Comparison of ENCODE assay signal across 9 mouse cellular contexts in the genomic region with DNA sequence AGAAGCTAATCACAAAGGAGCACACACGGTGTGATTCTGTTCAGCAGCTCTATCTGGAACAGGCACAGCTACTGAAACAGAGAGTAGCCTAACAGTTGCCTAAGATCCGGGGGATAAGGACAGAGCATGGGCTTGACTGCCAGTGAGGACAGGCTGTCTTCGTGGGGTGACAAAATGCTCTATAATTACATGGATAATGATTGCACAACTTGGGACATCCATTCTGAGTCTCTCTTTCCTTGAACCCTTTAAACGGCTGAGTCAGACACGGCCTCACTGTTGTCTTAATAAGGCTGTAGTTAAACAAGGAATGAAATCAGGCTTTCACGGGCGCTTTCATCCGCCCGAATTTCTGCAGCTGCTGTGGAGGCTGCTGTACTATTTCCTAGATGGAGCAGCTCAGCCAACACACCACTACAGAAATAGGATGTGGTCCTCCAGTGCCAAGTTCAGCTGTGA. TPM values are rescaled to one million over a fixed set of nuclear protein-coding genes. Genes with fewer than 3 reads are reported as not detected.
DNase-seq lines count a peak whose midpoint lies in the region; ATAC-seq and TF ChIP-seq lines count a peak whose summit lies in the region.
"Had no signal": no experiment of that assay in that cellular context is flagged by ENCODE, and none has a peak within 500 bp of the region (broad histone marks: within the 10 kb centered on the region; RNA-seq: fewer than 3 reads in every experiment).

No protein-coding gene starts in this region.

- H3K4me1 ChIP-seq in forebrain, postnatal 0 days (ENCODE audit: insufficient read depth) = no peaks in the 10 kb centered on the region
- no peaks in the 10 kb centered on the region for H3K4me1 ChIP-seq in forebrain, embryonic 14.5 days (ENCODE audit: control insufficient read depth, insufficient read depth, low read length)
- H3K4me1 ChIP-seq in limb, embryonic 15.5 days = no peaks in the 10 kb centered on the region

- H3K36me3 ChIP-seq in forebrain, postnatal 0 days (ENCODE audit: insufficient read depth) = no peaks in the 10 kb centered on the region
- no peaks in the 10 kb centered on the region for H3K36me3 ChIP-seq in forebrain, embryonic 14.5 days (ENCODE audit: control insufficient read depth, insufficient read depth, low read length)
- no peaks in the 10 kb centered on the region for H3K36me3 ChIP-seq in limb, embryonic 15.5 days

- no peak overlapping the region for H3K4me3 ChIP-seq in forebrain, postnatal 0 days (ENCODE audit: low read depth, low read length)
- no peak overlapping the region for H3K4me3 ChIP-seq in forebrain, embryonic 14.5 days (ENCODE audit: low read depth, low read length)
- H3K4me3 ChIP-seq in limb, embryonic 15.5 days = no peak overlapping the region

- peak; percentile 40 for ATAC-seq in forebrain, postnatal 0 days
- no peak for ATAC-seq in forebrain, embryonic 14.5 days
- ATAC-seq in limb, embryonic 15.5 days (ENCODE audit: insufficient number of reproducible peaks, low FRiP score, low TSS enrichment, low read depth) = peak; percentile 48; the same call in 1 of the 2 replicates
- ATAC-seq in erythroid progenitor cell, adult 5-6 weeks (replicated peaks; ENCODE audit: low FRiP score, poor library complexity, severe bottlenecking) = no peak

- no peaks in the 10 kb centered on the region for H3K27me3 ChIP-seq in forebrain, postnatal 0 days (ENCODE audit: insufficient read depth, low read length)
- no peaks in the 10 kb centered on the region for H3K27me3 ChIP-seq in forebrain, embryonic 14.5 days (replicated peaks; ENCODE audit: control insufficient read depth, insufficient read depth, low read length)
- no peaks in the 10 kb centered on the region for H3K27me3 ChIP-seq in limb, embryonic 15.5 days

- H3K9me3 ChIP-seq in forebrain, postnatal 0 days (ENCODE audit: low read length) = no peaks in the 10 kb centered on the region
- no peaks in the 10 kb centered on the region for H3K9me3 ChIP-seq in forebrain, embryonic 14.5 days (replicated peaks; ENCODE audit: control insufficient read depth, low read length)
- no peaks in the 10 kb centered on the region for H3K9me3 ChIP-seq in limb, embryonic 15.5 days

- WGBS in forebrain, postnatal 0 days = 56% methylated on average over 9 of the region's 9 CpGs
- 72% methylated on average over 9 of the region's 9 CpGs for WGBS in forebrain, embryonic 14.5 days
- WGBS in limb, embryonic 15.5 days = 64% methylated on average over 9 of the region's 9 CpGs

- H3K27ac ChIP-seq in forebrain, postnatal 0 days (ENCODE audit: low read depth, low read length) = no peak overlapping the region
- no peak overlapping the region for H3K27ac ChIP-seq in forebrain, embryonic 14.5 days (ENCODE audit: low read depth, low read length)
- no peak overlapping the region for H3K27ac ChIP-seq in limb, embryonic 15.5 days
- H3K27ac ChIP-seq: liver, embryonic 14.5 days had no signal

- DNase-seq in forebrain, postnatal 0 days = no peak
- no peak for DNase-seq in forebrain, embryonic 14.5 days (ENCODE audit: low spot score)
- peak; percentile 61 for DNase-seq in right cerebral cortex, adult 18-20 months
- no peak for DNase-seq in right cerebral cortex, postnatal 4 days
- DNase-seq in urinary bladder, postnatal 10 days (ENCODE audit: low spot score) = no peak
- DNase-seq in cerebellum, postnatal 36 days = no peak

- no peak overlapping the region for H3K4me2 ChIP-seq in forebrain, postnatal 0 days (ENCODE audit: low read depth)
- no peak overlapping the region for H3K4me2 ChIP-seq in forebrain, embryonic 14.5 days (ENCODE audit: low read length)
- H3K4me2 ChIP-seq in limb, embryonic 15.5 days = no peak overlapping the region

- H3K9ac ChIP-seq in forebrain, postnatal 0 days = no peak overlapping the region
- no peak overlapping the region for H3K9ac ChIP-seq in forebrain, embryonic 14.5 days (ENCODE audit: low read length)
- no peak overlapping the region for H3K9ac ChIP-seq in limb, embryonic 15.5 days
- H3K9ac ChIP-seq: liver, embryonic 14.5 days had no signal

- no peak for TF ChIP-seq CTCF in forebrain, postnatal 0 days (IDR thresholded peaks at IDR 0.05; ENCODE audit: low read depth)

RNA-seq across cellular contexts. Expression of gene Egln3, which starts 48.3 kb away (rescaled TPM):
- 8.6 and 11.8 TPM in 2 replicates for total RNA-seq in forebrain, postnatal 0 days (2014; rRNA removed)
- 5.2 and 5.6 TPM in 2 replicates for polyA plus RNA-seq in forebrain, postnatal 0 days (2015; fragmentation: Nextera tagmentation; extraction: Ambion mirVana)
- 5.9 and 6.3 TPM in 2 replicates for polyA plus RNA-seq in forebrain, embryonic 14.5 days (2014; fragmentation: Nextera tagmentation; extraction: Ambion mirVana)
- 17.7 and 19.4 TPM in 2 replicates for polyA plus RNA-seq in limb, embryonic 15.5 days (2015; fragmentation: Nextera tagmentation; extraction: Ambion mirVana)
- total RNA-seq in erythroid progenitor cell, adult 5-6 weeks (2015; ENCODE audit: low replicate concordance) = 3.8 and 5.4 TPM in 2 replicates
- 0.68 and 0.90 TPM in 2 replicates for total RNA-seq in erythroid progenitor cell, adult 5-6 weeks (2017; ENCODE audit: low replicate concordance)

Comparison
In these comparisons a context has a peak if more than half of its experiments do, and no peak if none do; other contexts are left out.
1. ATAC-seq: peak in forebrain, postnatal 0 days (single experiment) and limb, embryonic 15.5 days (single experiment); none in forebrain, embryonic 14.5 days (single experiment) and erythroid progenitor cell, adult 5-6 weeks (single experiment).